Mouse (Mus musculus): ENCODE data around the gene Col5a1. TPM values are rescaled to one million over a fixed set of nuclear protein-coding genes. Genes with fewer than 3 reads are reported as not detected.

Col5a1 gene
- total and polyA plus RNA-seq, 3 experiments, result 31.1 to 75.5 TPM; not detected in 1

DNA sequence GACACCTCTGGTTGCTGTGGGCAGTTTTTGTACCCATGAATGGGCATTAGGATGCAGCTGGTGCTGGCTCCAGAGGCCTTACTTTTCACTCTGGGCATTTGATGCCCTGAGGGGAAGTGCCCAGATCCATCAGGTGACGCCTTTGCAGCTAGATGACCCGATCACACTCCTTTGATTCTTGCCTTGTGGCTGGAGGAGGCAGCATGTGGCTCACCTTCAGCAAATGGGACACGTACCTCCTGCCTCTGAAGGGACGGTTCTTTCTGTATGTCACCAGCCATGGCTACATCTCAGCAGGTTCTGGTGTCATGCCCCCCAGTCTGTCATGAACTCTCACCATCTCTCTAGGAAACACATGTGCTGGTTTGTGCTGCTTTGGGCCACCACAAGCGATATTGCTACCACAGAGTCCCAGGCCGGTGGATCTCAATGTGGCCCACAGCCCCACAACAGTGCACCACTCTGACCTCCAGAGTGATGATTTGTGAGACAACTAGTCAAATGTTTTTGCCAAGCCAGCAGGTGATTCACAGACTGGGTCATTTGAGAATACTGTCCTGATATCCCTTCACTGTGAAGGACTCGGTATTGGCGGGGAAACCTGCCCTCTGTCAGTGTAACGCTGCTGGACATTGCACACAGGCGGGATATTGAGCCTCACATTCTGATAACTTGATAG lies 153.6 kb downstream of the Col5a1 start:
- TF ChIP-seq MYB (IDR thresholded peaks at IDR 0.05; ENCODE audit: low read depth, low read length), result no peak
- TF ChIP-seq USF1 (IDR thresholded peaks at IDR 0.05; ENCODE audit: low read depth, low read length), result no peak
- TF ChIP-seq POLR2AphosphoS2 (IDR thresholded peaks at IDR 0.05; ENCODE audit: low read length), result peak; percentile 29; the same call in 1 of the 2 replicates
- TF ChIP-seq MXI1 (IDR thresholded peaks at IDR 0.05; ENCODE audit: low read depth, low read length), result no peak
- Histone ChIP-seq H3K9me3 (replicated peaks; ENCODE audit: insufficient read depth, low read length) (no peaks in the 10 kb centered on the region), H3K4me3 (ENCODE audit: control insufficient read depth in 1 of 2, insufficient read depth in 1 of 2, low read depth in 2 of 2, low read length in 2 of 2) (no peak overlapping the region), H3K27ac (ENCODE audit: control insufficient read depth, low read depth, low read length) (no peak overlapping the region), H3K4me1 (ENCODE audit: control insufficient read depth in 1 of 2, insufficient read depth in 2 of 2, low read length in 2 of 2) (peaks cover 0 to 14% of the 10 kb centered on the region in 2 experiments; a peak in 2 of 4 replicates), H3K79me2 (ENCODE audit: control insufficient read depth, insufficient read depth, low read length, poor library complexity) (peaks cover 3% of the 10 kb centered on the region), H3K9ac (ENCODE audit: control insufficient read depth, low read depth, low read length, poor library complexity, severe bottlenecking) (no peak overlapping the region), H3K36me3 (ENCODE audit: control insufficient read depth in 1 of 2, insufficient read depth in 2 of 2, low read length in 2 of 2) (peaks cover 3 to 23% of the 10 kb centered on the region in 2 experiments; a peak in 3 of 4 replicates), H3K27me3 (ENCODE audit: control insufficient read depth in 1 of 2, insufficient read depth in 2 of 2, low read length in 2 of 2) (no peaks in the 10 kb centered on the region)
- DNase-seq (ENCODE audit: low read depth, low spot score), result no peak

DNA sequence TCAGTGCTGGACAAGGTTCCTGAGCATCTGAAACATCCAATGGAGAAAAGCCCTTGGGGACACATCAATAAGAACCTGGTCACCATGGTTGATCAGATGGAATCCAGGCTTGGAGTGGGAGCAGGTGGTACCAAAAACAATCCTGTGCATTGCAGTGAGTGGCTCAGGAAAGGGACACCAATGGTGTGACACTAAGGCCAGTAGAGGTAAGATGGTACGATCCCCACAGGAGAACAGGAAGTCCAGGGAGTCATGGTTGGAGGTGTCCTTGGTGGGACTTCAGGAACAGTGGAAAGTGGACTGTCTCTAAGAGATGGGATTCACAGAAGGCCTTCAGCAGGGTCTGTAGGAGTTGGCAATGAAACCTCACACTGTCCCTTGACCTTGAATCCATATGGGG lies 154.2 kb downstream of the Col5a1 start:
- Histone ChIP-seq H3K36me3 (ENCODE audit: control insufficient read depth in 1 of 2, insufficient read depth in 2 of 2, low read length in 2 of 2) (peaks cover 3 to 16% of the 10 kb centered on the region in 2 experiments; a peak in 3 of 4 replicates), H3K9me3 (replicated peaks; ENCODE audit: insufficient read depth, low read length) (no peaks in the 10 kb centered on the region), H3K27me3 (ENCODE audit: control insufficient read depth in 1 of 2, insufficient read depth in 2 of 2, low read length in 2 of 2) (no peaks in the 10 kb centered on the region), H3K9ac (ENCODE audit: control insufficient read depth, low read depth, low read length, poor library complexity, severe bottlenecking) (no peak overlapping the region), H3K27ac (ENCODE audit: control insufficient read depth, low read depth, low read length) (no peak overlapping the region), H3K4me3 (ENCODE audit: control insufficient read depth in 1 of 2, insufficient read depth in 1 of 2, low read depth in 2 of 2, low read length in 2 of 2) (no peak overlapping the region), H3K4me1 (ENCODE audit: control insufficient read depth in 1 of 2, insufficient read depth in 2 of 2, low read length in 2 of 2) (peaks cover 0 to 9% of the 10 kb centered on the region in 2 experiments; a peak in 2 of 4 replicates), H3K79me2 (ENCODE audit: control insufficient read depth, insufficient read depth, low read length, poor library complexity) (no peaks in the 10 kb centered on the region; the same call in 1 of the 2 replicates)
- no peak for DNase-seq (ENCODE audit: low read depth, low spot score)
- no peak for TF ChIP-seq SIN3A (IDR thresholded peaks at IDR 0.05; ENCODE audit: low read length)
- no peak for TF ChIP-seq MAX (IDR thresholded peaks at IDR 0.05; ENCODE audit: low read length)
- no peak for TF ChIP-seq USF1 (IDR thresholded peaks at IDR 0.05; ENCODE audit: low read depth, low read length)
- no peak for TF ChIP-seq TAL1 (IDR thresholded peaks at IDR 0.05; ENCODE audit: low read length)
- TF ChIP-seq BHLHE40 (IDR thresholded peaks at IDR 0.05; ENCODE audit: borderline replicate concordance, low read depth, low read length), result no peak
- no peak for TF ChIP-seq JUND (IDR thresholded peaks at IDR 0.05; ENCODE audit: low read depth, low read length)
- no peak for TF ChIP-seq CTCF (IDR thresholded peaks at IDR 0.05 in 2 of 3, conservative IDR thresholded peaks at IDR 0.05 in 1 of 3; ENCODE audit: control insufficient read depth in 1 of 3, insufficient read depth in 1 of 3, low read depth in 2 of 3, low read length in 3 of 3, poor library complexity in 1 of 3, severe bottlenecking in 1 of 3)

DNA sequence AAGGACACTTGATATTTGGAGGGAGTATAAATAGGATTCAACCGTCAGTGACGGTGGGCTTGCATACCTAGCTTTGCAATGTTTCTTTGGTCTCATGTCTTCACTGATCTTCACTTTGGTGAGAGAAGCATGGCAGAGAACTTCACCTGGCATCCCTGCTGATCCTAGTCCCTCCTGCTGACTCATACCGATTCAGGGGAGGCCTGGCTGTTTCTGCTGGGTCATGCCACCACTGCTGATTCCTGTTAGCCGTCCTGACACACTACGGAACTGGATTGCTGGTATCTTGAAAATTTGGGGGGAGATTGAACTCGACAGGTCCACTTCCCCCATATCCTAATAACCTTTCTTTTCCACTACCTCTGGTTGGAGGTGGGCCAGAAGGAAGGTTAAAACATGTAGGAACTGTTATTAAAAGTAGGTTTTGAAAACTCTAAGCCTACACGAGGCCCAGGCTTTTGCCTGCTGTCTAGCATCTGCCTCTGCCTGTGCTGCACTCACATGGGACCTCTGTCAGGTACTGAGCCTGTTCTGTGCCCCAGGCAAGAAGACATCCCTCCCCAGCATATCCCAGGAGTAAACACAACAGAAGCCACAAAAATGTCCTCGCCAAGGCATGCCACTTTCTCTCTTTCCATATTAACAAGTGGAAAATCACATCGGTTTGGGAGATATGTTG lies 158.8 kb downstream of the Col5a1 start:
- H3K4me1 ChIP-seq (ENCODE audit: control insufficient read depth in 1 of 2, insufficient read depth in 2 of 2, low read length in 2 of 2), result no peaks in the 10 kb centered on the region
- H3K9me3 ChIP-seq (replicated peaks; ENCODE audit: insufficient read depth, low read length), result no peaks in the 10 kb centered on the region
- no peak for DNase-seq (ENCODE audit: low read depth, low spot score)
- H3K9ac ChIP-seq (ENCODE audit: control insufficient read depth, low read depth, low read length, poor library complexity, severe bottlenecking), result no peak overlapping the region
- H3K27me3 ChIP-seq (ENCODE audit: control insufficient read depth in 1 of 2, insufficient read depth in 2 of 2, low read length in 2 of 2), result no peaks in the 10 kb centered on the region
- H3K27ac ChIP-seq (ENCODE audit: control insufficient read depth, low read depth, low read length), result no peak overlapping the region
- TF ChIP-seq USF1 (IDR thresholded peaks at IDR 0.05; ENCODE audit: low read depth, low read length), result no peak
- no peak for TF ChIP-seq HCFC1 (IDR thresholded peaks at IDR 0.05; ENCODE audit: low read depth, low read length)
- TF ChIP-seq TBP (IDR thresholded peaks at IDR 0.05; ENCODE audit: low read depth, low read length), result no peak
- no peak for TF ChIP-seq POLR2A (IDR thresholded peaks at IDR 0.05; ENCODE audit: control insufficient read depth in 1 of 2, insufficient read depth in 1 of 2, low read depth in 1 of 2, low read length in 2 of 2, poor library complexity in 1 of 2)
- no peak for TF ChIP-seq POLR2AphosphoS5 (IDR thresholded peaks at IDR 0.05; ENCODE audit: borderline replicate concordance, low read depth, low read length)
- no peak for TF ChIP-seq TAL1 (IDR thresholded peaks at IDR 0.05; ENCODE audit: low read length)
- no peak for TF ChIP-seq CHD2 (IDR thresholded peaks at IDR 0.05; ENCODE audit: low read length)
- TF ChIP-seq ETS1 (IDR thresholded peaks at IDR 0.05; ENCODE audit: low read depth, low read length), result no peak
- no peak for TF ChIP-seq MYB (IDR thresholded peaks at IDR 0.05; ENCODE audit: low read depth, low read length)
- TF ChIP-seq CTCF (IDR thresholded peaks at IDR 0.05 in 2 of 3, conservative IDR thresholded peaks at IDR 0.05 in 1 of 3; ENCODE audit: control insufficient read depth in 1 of 3, insufficient read depth in 1 of 3, low read depth in 2 of 3, low read length in 3 of 3, poor library complexity in 1 of 3, severe bottlenecking in 1 of 3), result no peak
- no peak for TF ChIP-seq EP300 (IDR thresholded peaks at IDR 0.05; ENCODE audit: low read depth in 1 of 2, low read length in 2 of 2)
- no peak for TF ChIP-seq USF2 (IDR thresholded peaks at IDR 0.05; ENCODE audit: borderline replicate concordance in 1 of 2, insufficient read depth in 1 of 2, low read depth in 1 of 2, low read length in 2 of 2)
- no peak for TF ChIP-seq NELFE (IDR thresholded peaks at IDR 0.05; ENCODE audit: low read depth, low read length)
- no peak for TF ChIP-seq KAT2A (conservative IDR thresholded peaks at IDR 0.05; ENCODE audit: low read depth, low read length)
- no peak for TF ChIP-seq RAD21 (IDR thresholded peaks at IDR 0.05; ENCODE audit: low read depth, low read length)
- H3K4me3 ChIP-seq (ENCODE audit: control insufficient read depth in 1 of 2, insufficient read depth in 1 of 2, low read depth in 2 of 2, low read length in 2 of 2), result no peak overlapping the region
- no peaks in the 10 kb centered on the region for H3K79me2 ChIP-seq (ENCODE audit: control insufficient read depth, insufficient read depth, low read length, poor library complexity)
- H3K36me3 ChIP-seq (ENCODE audit: control insufficient read depth in 1 of 2, insufficient read depth in 2 of 2, low read length in 2 of 2), result no peaks in the 10 kb centered on the region
